18 mouse cellular contexts compared by ENCODE assay signal in genomic region chr7:141699556-141700220, GRCm38 (mm10). TPM values are rescaled to one million over a fixed set of nuclear protein-coding genes. Genes with fewer than 3 reads are reported as not detected.
"Had no signal": no experiment of that assay in that cellular context is flagged by ENCODE, and none has a peak within 500 bp of the region (broad histone marks: within the 10 kb centered on the region; RNA-seq: fewer than 3 reads in every experiment).

No protein-coding gene starts in this region.

- H3K36me3 ChIP-seq: limb, embryonic 13.5 days; midbrain, embryonic 12.5 days; neural tube, embryonic 13.5 days had no signal

- DNase-seq: kidney, adult 8-10 months; kidney, postnatal 36 days; lung, embryonic 14.5 days; right cerebral cortex, postnatal 14 days; thymus, adult 2 months; thymus, postnatal 25 days had no signal

- ATAC-seq: hindbrain, postnatal 0 days; midbrain, embryonic 16.5 days had no signal

- H3K4me2 ChIP-seq: limb, embryonic 13.5 days; lung, embryonic 14.5 days; midbrain, embryonic 12.5 days; neural tube, embryonic 13.5 days had no signal

- H3K4me1 ChIP-seq: limb, embryonic 13.5 days; midbrain, embryonic 12.5 days; neural tube, embryonic 13.5 days had no signal

- H3K27ac ChIP-seq: hindbrain, postnatal 0 days; layer of hippocampus, adult 2 months; limb, embryonic 13.5 days; liver, embryonic 14.5 days; midbrain, embryonic 12.5 days; neural tube, embryonic 13.5 days had no signal

- H3K9me3 ChIP-seq: limb, embryonic 13.5 days; midbrain, embryonic 12.5 days; neural tube, embryonic 13.5 days had no signal

- H3K4me3 ChIP-seq: layer of hippocampus, adult 2 months; limb, embryonic 13.5 days; midbrain, embryonic 12.5 days; neural tube, embryonic 13.5 days had no signal

- H3K9ac ChIP-seq: limb, embryonic 13.5 days; liver, embryonic 14.5 days; lung, embryonic 14.5 days; midbrain, embryonic 12.5 days; neural tube, embryonic 13.5 days had no signal

- H3K27me3 ChIP-seq: limb, embryonic 13.5 days; midbrain, embryonic 12.5 days; neural tube, embryonic 13.5 days had no signal

RNA-seq across cellular contexts. Expression of gene Muc2, which starts 9.5 kb away (rescaled TPM):
- total RNA-seq: liver, adult 2 months; megakaryocyte-erythroid progenitor cell, adult 5-6 weeks had no signal
- polyA plus RNA-seq: lung, embryonic 14.5 days had no signal

RNA-seq across cellular contexts. Expression of gene Muc6, which starts 44.6 kb away (rescaled TPM):
- total RNA-seq: hindbrain, postnatal 0 days; layer of hippocampus, adult 2 months; layer of hippocampus, postnatal 10 days; left cerebral cortex, adult 18-20 months; left cerebral cortex, postnatal 14 days; liver, adult 2 months had no signal
- polyA plus RNA-seq: liver, adult 2 months had no signal
